ENCODE assay signal across 16 mouse cellular contexts in genomic region chr13:8633385-8634337, GRCm38 (mm10).
A peak's percentile ranks its signal among the peaks of the same experiment; 100 is the strongest.
DNase-seq lines count a peak whose midpoint lies in the region; ATAC-seq lines count a peak whose summit lies in the region.
"Had no signal": no experiment of that assay in that cellular context is flagged by ENCODE, and none has a peak within 500 bp of the region (broad histone marks: within the 10 kb centered on the region; RNA-seq: fewer than 3 reads in every experiment).

No protein-coding gene starts in this region.

- no peak overlapping the region for H3K9ac ChIP-seq in forebrain, embryonic 13.5 days
- no peak overlapping the region for H3K9ac ChIP-seq in forebrain, embryonic 11.5 days (ENCODE audit: low read length)
- H3K9ac ChIP-seq: heart, embryonic 12.5 days; hindbrain, embryonic 15.5 days; liver, embryonic 12.5 days had no signal

- H3K4me2 ChIP-seq in forebrain, embryonic 13.5 days: no peak overlapping the region
- H3K4me2 ChIP-seq in forebrain, embryonic 11.5 days (ENCODE audit: low read depth, low read length, severe bottlenecking): no peak overlapping the region
- H3K4me2 ChIP-seq: heart, embryonic 12.5 days; hindbrain, embryonic 15.5 days; liver, embryonic 12.5 days had no signal

- intact Hi-C loops in left cerebral cortex, postnatal 4 days (cut with DNase I): no loop called here

- WGBS in forebrain, embryonic 13.5 days: 75% methylated on average over 5 of the region's 5 CpGs
- WGBS in forebrain, embryonic 10.5 days: 84% methylated on average over 5 of the region's 5 CpGs
- 74% methylated on average over 5 of the region's 5 CpGs for WGBS in forebrain, embryonic 11.5 days

- no peak overlapping the region for H3K27ac ChIP-seq in forebrain, embryonic 13.5 days
- no peak overlapping the region for H3K27ac ChIP-seq in forebrain, embryonic 10.5 days
- H3K27ac ChIP-seq in forebrain, embryonic 11.5 days (ENCODE audit: low read depth, low read length): no peak overlapping the region
- H3K27ac ChIP-seq: hindbrain, embryonic 15.5 days; layer of hippocampus, adult 2 months; liver, embryonic 12.5 days had no signal

- peak; percentile 21; the same call in 1 of the 2 replicates for ATAC-seq in forebrain, embryonic 13.5 days
- no peak for ATAC-seq in forebrain, embryonic 11.5 days (replicated peaks; ENCODE audit: low FRiP score)
- ATAC-seq: liver, embryonic 12.5 days had no signal

- no peaks in the 10 kb centered on the region for H3K36me3 ChIP-seq in forebrain, embryonic 13.5 days (ENCODE audit: poor library complexity, severe bottlenecking)
- no peaks in the 10 kb centered on the region for H3K36me3 ChIP-seq in forebrain, embryonic 10.5 days (replicated peaks)
- no peaks in the 10 kb centered on the region for H3K36me3 ChIP-seq in forebrain, embryonic 11.5 days (ENCODE audit: control insufficient read depth, insufficient read depth, low read length)
- H3K36me3 ChIP-seq: heart, embryonic 12.5 days; hindbrain, embryonic 15.5 days; liver, embryonic 12.5 days had no signal

- H3K4me1 ChIP-seq in forebrain, embryonic 13.5 days: 0 out of 2 replicates have a peak, but pooled peaks cover 4% of the 10 kb centered on the region
- peaks cover 13% of the 10 kb centered on the region; the same call in 1 of the 2 replicates for H3K4me1 ChIP-seq in forebrain, embryonic 10.5 days
- no peaks in the 10 kb centered on the region for H3K4me1 ChIP-seq in forebrain, embryonic 11.5 days (replicated peaks; ENCODE audit: control insufficient read depth, insufficient read depth, low read length)
- H3K4me1 ChIP-seq: heart, embryonic 12.5 days; hindbrain, embryonic 15.5 days had no signal

- no peak for DNase-seq in forebrain, embryonic 10.5 days (ENCODE audit: extremely low spot score, low spot score)
- peak; percentile 26 for DNase-seq in left cerebral cortex, postnatal 4 days
- DNase-seq in left cerebral cortex, adult 11 months (ENCODE audit: low spot score): no peak
- DNase-seq in NIH3T3 (ENCODE audit: low read depth): peak; percentile 38
- peak; percentile 48 for DNase-seq in lung, postnatal 14 days
- no peak for DNase-seq in adrenal gland, postnatal 4 days (ENCODE audit: low spot score in 2 of 2)
- DNase-seq in forebrain, embryonic 11.5 days (ENCODE audit: low spot score): no peak
- DNase-seq: cerebellum, adult 11-12 months; gastrocnemius, postnatal 14 days; kidney, adult 9 months had no signal

- H3K27me3 ChIP-seq in forebrain, embryonic 13.5 days: no peaks in the 10 kb centered on the region
- H3K27me3 ChIP-seq in forebrain, embryonic 10.5 days (ENCODE audit: poor library complexity, severe bottlenecking): no peaks in the 10 kb centered on the region
- no peaks in the 10 kb centered on the region for H3K27me3 ChIP-seq in forebrain, embryonic 11.5 days (ENCODE audit: control insufficient read depth, insufficient read depth, low read length)
- H3K27me3 ChIP-seq: heart, embryonic 12.5 days; hindbrain, embryonic 15.5 days; liver, embryonic 12.5 days; megakaryocyte, embryonic 14.5 days had no signal

- no peaks in the 10 kb centered on the region for H3K9me3 ChIP-seq in forebrain, embryonic 13.5 days (replicated peaks)
- H3K9me3 ChIP-seq in forebrain, embryonic 10.5 days: no peaks in the 10 kb centered on the region
- no peaks in the 10 kb centered on the region for H3K9me3 ChIP-seq in forebrain, embryonic 11.5 days (ENCODE audit: control insufficient read depth, low read length)
- H3K9me3 ChIP-seq: heart, embryonic 12.5 days; hindbrain, embryonic 15.5 days; liver, embryonic 12.5 days; megakaryocyte, embryonic 14.5 days had no signal

- H3K4me3 ChIP-seq in forebrain, embryonic 13.5 days: no peak overlapping the region
- H3K4me3 ChIP-seq in forebrain, embryonic 10.5 days: no peak overlapping the region
- H3K4me3 ChIP-seq in forebrain, embryonic 11.5 days (ENCODE audit: low read depth, low read length): no peak overlapping the region
- H3K4me3 ChIP-seq: heart, embryonic 12.5 days; hindbrain, embryonic 15.5 days; layer of hippocampus, adult 2 months; liver, embryonic 12.5 days; megakaryocyte, embryonic 14.5 days had no signal

Comparison
In these comparisons a context has a peak if more than half of its experiments do, and no peak if none do; other contexts are left out.
1. DNase-seq: peak in left cerebral cortex, postnatal 4 days (single experiment), NIH3T3 (single experiment) and lung, postnatal 14 days (single experiment); none in forebrain, embryonic 10.5 days (single experiment), left cerebral cortex, adult 11 months (single experiment), adrenal gland, postnatal 4 days (0 of 2) and forebrain, embryonic 11.5 days (single experiment).